Mouse (Mus musculus): ENCODE results near the gene Ipcef1.

Ipcef1 gene

GRCm38 (mm10) chr10:6878276-6878881 is 173.9 kb downstream of the Ipcef1 start:
- no peak for DNase-seq

- no peak for DNase-seq
Measured at GRCm38 (mm10) chr10:6873917-6874316, 178.4 kb downstream of the Ipcef1 start.

GRCm38 (mm10) chr10:6871418-6872072 is 180.7 kb downstream of the Ipcef1 start:
- no peak for DNase-seq

- no peak for DNase-seq
Measured at GRCm38 (mm10) chr10:6855812-6856211, 196.5 kb downstream of the Ipcef1 start.

- DNase-seq, result no peak
Measured at GRCm38 (mm10) chr10:6848834-6849233, 203.4 kb downstream of the Ipcef1 start.

- no peak for DNase-seq
Measured at GRCm38 (mm10) chr10:6848162-6848754, 204.0 kb downstream of the Ipcef1 start.

- no peak for DNase-seq
Measured at GRCm38 (mm10) chr10:6846283-6846682, 206.0 kb downstream of the Ipcef1 start.

- DNase-seq, result no peak
Measured at GRCm38 (mm10) chr10:6842225-6842624, 210.1 kb downstream of the Ipcef1 start.

Measured in thymus, postnatal 14 days (tissue).